Mouse (Mus musculus) heart, postnatal 0 days (tissue): Measurements from ENCODE around the gene Arsb. TPM values are rescaled to one million over a fixed set of nuclear protein-coding genes. Genes with fewer than 3 reads are reported as not detected.

Experiments used
- ATAC-seq: fragments of 200-750 bp; cut with Nextera tagmentation; 2 replicates; pipeline ENCODE4 v1.8.0; 2017; ENCODE audit warnings: low read depth, moderate number of reproducible peaks, moderate library complexity; ENCODE audit not compliant: insufficient read depth
- DNase-seq: peaks from one replicate; pipeline ENCODE4 v3.0.0-alpha.2; 2016; ENCODE audit warnings: low spot score
- H3K27ac ChIP-seq: fragments of 300-500 bp; sonication (generic); 2 replicates; pipeline ENCODE4 v1.5.1; 2014; ENCODE audit warnings: low read depth, mild to moderate bottlenecking
- H3K27me3 ChIP-seq: fragments of 300-500 bp; sonication (generic); 2 replicates; pipeline ENCODE4 v1.6.1; 2014; ENCODE audit warnings: low read length, mixed read lengths; ENCODE audit not compliant: control insufficient read depth, insufficient read depth
- H3K36me3 ChIP-seq: fragments of 300-500 bp; sonication (generic); replicated peaks from 2 replicates; pipeline ENCODE4 v1.6.1; 2014; ENCODE audit warnings: low read length, mixed read lengths; ENCODE audit not compliant: control insufficient read depth, insufficient read depth
- H3K4me1 ChIP-seq: fragments of 300-500 bp; sonication (generic); 2 replicates; pipeline ENCODE4 v1.6.1; 2014; ENCODE audit warnings: antibody characterized with exemption; ENCODE audit not compliant: control insufficient read depth, insufficient read depth
- H3K4me2 ChIP-seq: fragments of 300-500 bp; sonication (generic); 2 replicates; pipeline ENCODE4 v1.6.1; 2014; ENCODE audit warnings: low read depth, mild to moderate bottlenecking, low read length, moderate library complexity
- H3K4me3 ChIP-seq: fragments of 300-500 bp; sonication (generic); 2 replicates; pipeline ENCODE4 v1.5.1; 2014; ENCODE audit warnings: low read depth, low read length
- H3K9ac ChIP-seq: fragments of 300-500 bp; sonication (generic); replicated peaks from 2 replicates; pipeline ENCODE4 v1.6.1; 2014; ENCODE audit warnings: low read depth, low read length, mixed read lengths
- H3K9me3 ChIP-seq: fragments of 300-500 bp; sonication (generic); replicated peaks from 2 replicates; pipeline ENCODE4 v1.6.1; 2016; ENCODE audit warnings: low read length; ENCODE audit not compliant: control insufficient read depth
- CTCF ChIP-seq: IDR thresholded peaks from 2 replicates; pipeline ENCODE4 v1.5.1; 2016; ENCODE audit warnings: antibody characterized with exemption, control low read depth, low read depth
- EP300 ChIP-seq: IDR thresholded peaks from 2 replicates; pipeline ENCODE4 v1.6.1; 2016; ENCODE audit warnings: antibody characterized with exemption, low read depth
- WGBS: fragments of 180-500 bp; shearing (Covaris S2); extraction: QIAGEN DNeasy Blood & Tissue Kit; methylation state at CpG from one replicate; pipeline ENCODE4 v1.1.7; 2014; 5-methylcytosine and 5-hydroxymethylcytosine counted together
- polyA plus RNA-seq: library from polyadenylated mRNA; unstranded; fragments of >200 nt; fragmentation: Nextera tagmentation; extraction: Ambion mirVana; gene quantifications from 2 replicates; pipeline ENCODE4 v1.2.1, GENCODE M21; 2015
- total RNA-seq: library from RNA; depleted of rRNA; stranded (reverse); fragments of >200 nt; gene quantifications from 2 replicates; pipeline ENCODE4 v1.2.3, GENCODE M21; 2014; ENCODE audit warnings: low replicate concordance

Arsb gene
- total and polyA plus RNA-seq, 2 experiments from 2014 or later = 3.0 to 6.2 TPM

- no peaks in the 10 kb centered on the region for H3K9me3 ChIP-seq
- H3K4me2 ChIP-seq = no peak overlapping the region
- H3K27ac ChIP-seq = no peak overlapping the region
- H3K9ac ChIP-seq = no peak overlapping the region
- H3K27me3 ChIP-seq = no peaks in the 10 kb centered on the region
- peaks cover 11% of the 10 kb centered on the region for H3K4me1 ChIP-seq
- ATAC-seq (no peak), DNase-seq (no peak)
- no peak for TF ChIP-seq CTCF
- TF ChIP-seq EP300 = no peak
- WGBS = 68% methylated on average over 6 of the region's 6 CpGs
- no peaks in the 10 kb centered on the region for H3K36me3 ChIP-seq
- no peak overlapping the region for H3K4me3 ChIP-seq
Measured at GRCm38 (mm10) chr13:93936455-93936854, 165.0 kb downstream of the Arsb start.

GRCm38 (mm10) chr13:93938118-93938517 lies 166.7 kb downstream of the Arsb start:
- no peaks in the 10 kb centered on the region for H3K27me3 ChIP-seq

GRCm38 (mm10) chr13:93939363-93940127 lies 168.1 kb downstream of the Arsb start:
- ATAC-seq (peak; percentile 73), DNase-seq (peak; percentile 42)
- H3K27ac ChIP-seq = peak overlapping the region; percentile 26; the same call in 1 of the 2 replicates
- H3K9ac ChIP-seq = no peak overlapping the region
- no peak overlapping the region for H3K4me2 ChIP-seq
- peaks cover 11% of the 10 kb centered on the region for H3K4me1 ChIP-seq
- WGBS = 49% methylated on average over 6 of the region's 6 CpGs
- no peak overlapping the region for H3K4me3 ChIP-seq
- TF ChIP-seq EP300 = no peak
- 0 out of 2 replicates have a peak, but pooled peaks have one; percentile 12 for TF ChIP-seq CTCF
- H3K27me3 ChIP-seq = no peaks in the 10 kb centered on the region
- H3K36me3 ChIP-seq = no peaks in the 10 kb centered on the region
- no peaks in the 10 kb centered on the region for H3K9me3 ChIP-seq

More at GRCm38 (mm10) chr13:93938118-93938517, 166.7 kb downstream of the Arsb start:
- Histone ChIP-seq H3K4me2 (no peak overlapping the region), H3K27ac (no peak overlapping the region), H3K4me3 (no peak overlapping the region), H3K36me3 (no peaks in the 10 kb centered on the region), H3K4me1 (peaks cover 11% of the 10 kb centered on the region), H3K9me3 (no peaks in the 10 kb centered on the region), H3K9ac (no peak overlapping the region)
- ATAC-seq = no peak
- TF ChIP-seq EP300 (no peak), CTCF (no peak)
- WGBS = 51% methylated on average over 2 of the region's 2 CpGs
- no peak for DNase-seq

GRCm38 (mm10) chr13:93940742-93941531 lies 169.5 kb downstream of the Arsb start:
- TF ChIP-seq EP300 (no peak), CTCF (no peak)
- DNase-seq = peak; percentile 51
- Histone ChIP-seq H3K27me3 (no peaks in the 10 kb centered on the region), H3K4me3 (no peak overlapping the region), H3K9ac (no peak overlapping the region), H3K9me3 (no peaks in the 10 kb centered on the region), H3K36me3 (no peaks in the 10 kb centered on the region), H3K4me1 (peaks cover 11% of the 10 kb centered on the region), H3K27ac (0 out of 2 replicates have a peak overlapping the region, but pooled peaks have one; percentile 22), H3K4me2 (no peak overlapping the region)
- 65% methylated on average over 7 of the region's 7 CpGs for WGBS
- ATAC-seq = peak; percentile 37

GRCm38 (mm10) chr13:93950996-93951395 lies 179.6 kb downstream of the Arsb start:
- WGBS = 11% methylated on average over 9 of the region's 9 CpGs
- Histone ChIP-seq H3K36me3 (no peaks in the 10 kb centered on the region), H3K27me3 (no peaks in the 10 kb centered on the region), H3K9me3 (no peaks in the 10 kb centered on the region), H3K4me3 (no peak overlapping the region), H3K4me1 (peaks cover 16% of the 10 kb centered on the region), H3K27ac (no peak overlapping the region), H3K9ac (no peak overlapping the region), H3K4me2 (no peak overlapping the region)
- no peak for ATAC-seq
- no peak for TF ChIP-seq CTCF
- TF ChIP-seq EP300 = no peak
- DNase-seq = no peak
